Mouse (Mus musculus) thymus, adult 2 months (tissue): ENCODE measurements around the gene Cela2a. TPM values are rescaled to one million over a fixed set of nuclear protein-coding genes. Genes with fewer than 3 reads are reported as not detected.

ENCODE experiments used
- DNase-seq: peaks from one replicate; pipeline ENCODE4 v3.0.0; 2021
- H3K27ac ChIP-seq: fragments of 200-500 bp; 2 replicates; pipeline ENCODE4 v1.5.1; 2012; ENCODE audit warnings: low read length, control low read depth; ENCODE audit not compliant: control insufficient read depth, insufficient read depth
- H3K27me3 ChIP-seq: fragments of 200-500 bp; 2 replicates; pipeline ENCODE4 v1.6.1; 2012; ENCODE audit warnings: mild to moderate bottlenecking, low read length, moderate library complexity, mixed read lengths; ENCODE audit not compliant: control insufficient read depth, insufficient read depth
- H3K36me3 ChIP-seq: fragments of 200-500 bp; 2 replicates; pipeline ENCODE4 v1.6.1; 2012; ENCODE audit warnings: mild to moderate bottlenecking, low read length, moderate library complexity; ENCODE audit not compliant: control insufficient read depth, insufficient read depth
- H3K4me1 ChIP-seq: fragments of 200-500 bp; replicated peaks from 2 replicates; pipeline ENCODE4 v1.6.1; 2012; ENCODE audit warnings: low read length; ENCODE audit not compliant: control insufficient read depth, insufficient read depth
- H3K4me3 ChIP-seq: fragments of 200-500 bp; 2 replicates; pipeline ENCODE4 v1.5.1; 2012; ENCODE audit warnings: mild to moderate bottlenecking, low read length, control low read depth, moderate library complexity; ENCODE audit not compliant: control insufficient read depth, insufficient read depth
- CTCF ChIP-seq: fragments of 200-500 bp; IDR thresholded peaks from 2 replicates; pipeline ENCODE4 v1.5.1; 2012; ENCODE audit warnings: mild to moderate bottlenecking, control low read depth, low read length, moderate library complexity, borderline replicate concordance; ENCODE audit not compliant: control insufficient read depth, poor library complexity, insufficient read depth; ENCODE audit errors: extremely low read depth
- POLR2A ChIP-seq: fragments of 200-500 bp; IDR thresholded peaks from 2 replicates; pipeline ENCODE4 v1.6.1; 2012; ENCODE audit warnings: mild to moderate bottlenecking, low read length, control low read depth, moderate library complexity; ENCODE audit not compliant: control insufficient read depth, poor library complexity, insufficient read depth; ENCODE audit errors: extremely low read depth
- WGBS: fragments of 180-500 bp; shearing (Covaris S2); methylation state at CpG from one replicate; pipeline ENCODE4 v1.1.7; 2018; 5-methylcytosine and 5-hydroxymethylcytosine counted together
- polyA plus RNA-seq: library from polyadenylated mRNA; depleted of rRNA; stranded (reverse); fragments of >200 nt; gene quantifications from 2 replicates; pipeline ENCODE4 v1.2.3, GENCODE M21; 2012

Gene Cela2a
- polyA plus RNA-seq, 1 experiment = 2.1 TPM

GRCm38 (mm10) chr4:141834536-141835095 lies 8.7 kb upstream of the Cela2a start:
- no peak overlapping the region for H3K4me3 ChIP-seq
- no peak overlapping the region for H3K27ac ChIP-seq
- no peak for DNase-seq
- H3K27me3 ChIP-seq = no peaks in the 10 kb centered on the region
- H3K36me3 ChIP-seq = no peaks in the 10 kb centered on the region
- TF ChIP-seq POLR2A = no peak
- no peak for TF ChIP-seq CTCF
- WGBS = 35% methylated on average over 5 of the region's 5 CpGs
- no peaks in the 10 kb centered on the region for H3K4me1 ChIP-seq

DNA sequence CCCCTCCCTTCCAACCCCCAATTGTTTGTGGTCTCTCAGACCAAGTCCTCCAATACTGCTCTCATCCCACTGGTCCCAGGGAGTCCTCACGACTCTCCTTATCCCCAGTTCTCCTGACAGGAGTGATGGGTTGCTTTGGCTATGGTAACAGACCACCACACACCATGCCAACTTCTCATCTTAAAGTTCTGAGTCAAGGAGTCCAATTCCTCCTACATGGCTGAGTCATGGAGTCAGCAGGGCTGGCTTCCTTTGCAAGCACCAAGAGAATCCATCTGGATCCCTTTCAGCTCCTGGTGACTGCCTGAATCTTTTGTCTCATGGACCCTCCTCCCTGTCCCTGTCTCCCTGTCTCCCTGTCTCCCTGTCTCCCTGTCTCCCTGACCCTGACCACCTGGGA lies 8.0 kb upstream of the Cela2a start:
- Histone ChIP-seq H3K4me1 (no peaks in the 10 kb centered on the region), H3K27me3 (no peaks in the 10 kb centered on the region), H3K4me3 (no peak overlapping the region), H3K27ac (no peak overlapping the region), H3K36me3 (no peaks in the 10 kb centered on the region)
- no peak for DNase-seq
- WGBS = 88% methylated on average over 1 of the region's 1 CpGs
- TF ChIP-seq CTCF = no peak
- TF ChIP-seq POLR2A = no peak

GRCm38 (mm10) chr4:141831361-141831760 lies 5.4 kb upstream of the Cela2a start:
- no peak for DNase-seq
- 89% methylated on average over 7 of the region's 7 CpGs for WGBS
- Histone ChIP-seq H3K27me3 (no peaks in the 10 kb centered on the region), H3K36me3 (no peaks in the 10 kb centered on the region), H3K4me1 (no peaks in the 10 kb centered on the region), H3K4me3 (no peak overlapping the region), H3K27ac (no peak overlapping the region)
- TF ChIP-seq CTCF (no peak), POLR2A (no peak)

DNA sequence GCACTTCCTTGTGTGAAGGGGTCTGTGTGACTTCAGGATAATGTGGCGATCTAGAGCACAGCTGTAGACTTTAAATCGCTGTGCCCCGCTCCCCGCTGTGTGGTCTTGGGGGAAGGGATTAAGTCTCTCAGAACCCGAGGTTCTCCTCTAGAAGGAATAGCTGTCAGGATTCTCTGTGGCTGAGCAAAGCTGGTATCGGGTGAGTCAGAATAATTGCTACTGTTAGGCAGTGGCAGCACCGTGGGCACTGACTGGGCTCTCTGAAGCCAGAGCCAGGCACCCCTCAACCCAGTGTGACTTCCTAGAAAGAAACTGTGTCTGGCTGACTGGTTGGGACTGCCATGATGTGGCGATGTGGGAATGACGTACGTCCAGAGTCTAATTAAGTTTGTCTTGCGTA lies 4.4 kb upstream of the Cela2a start:
- no peaks in the 10 kb centered on the region for H3K36me3 ChIP-seq
- no peaks in the 10 kb centered on the region for H3K27me3 ChIP-seq
- no peak overlapping the region for H3K27ac ChIP-seq
- no peak for DNase-seq
- no peaks in the 10 kb centered on the region for H3K4me1 ChIP-seq
- H3K4me3 ChIP-seq = no peak overlapping the region
- WGBS = 87% methylated on average over 11 of the region's 11 CpGs
- no peak for TF ChIP-seq CTCF
- no peak for TF ChIP-seq POLR2A

GRCm38 (mm10) chr4:141828177-141828576 lies 2.2 kb upstream of the Cela2a start:
- Histone ChIP-seq H3K27me3 (no peaks in the 10 kb centered on the region), H3K36me3 (no peaks in the 10 kb centered on the region), H3K4me1 (no peaks in the 10 kb centered on the region), H3K27ac (no peak overlapping the region), H3K4me3 (no peak overlapping the region)
- WGBS = 47% methylated on average over 4 of the region's 4 CpGs
- no peak for TF ChIP-seq POLR2A
- TF ChIP-seq CTCF = no peak
- no peak for DNase-seq

GRCm38 (mm10) chr4:141827401-141827800 lies 1.4 kb upstream of the Cela2a start:
- TF ChIP-seq CTCF = no peak
- no peak for TF ChIP-seq POLR2A
- Histone ChIP-seq H3K27ac (no peak overlapping the region), H3K4me1 (no peaks in the 10 kb centered on the region), H3K27me3 (no peaks in the 10 kb centered on the region), H3K4me3 (no peak overlapping the region), H3K36me3 (no peaks in the 10 kb centered on the region)
- WGBS = 98% methylated on average over 2 of the region's 2 CpGs
- no peak for DNase-seq

- WGBS = 57% methylated on average over 3 of the region's 3 CpGs
- Histone ChIP-seq H3K36me3 (no peaks in the 10 kb centered on the region), H3K4me1 (no peaks in the 10 kb centered on the region), H3K4me3 (no peak overlapping the region), H3K27ac (no peak overlapping the region), H3K27me3 (no peaks in the 10 kb centered on the region)
- no peak for TF ChIP-seq POLR2A
- no peak for DNase-seq
Observed at GRCm38 (mm10) chr4:141822979-141823378, 3.0 kb downstream of the Cela2a start.
